Mouse (Mus musculus) ES-E14 (cell line): Measurements from ENCODE around the gene Skap2. TPM values are rescaled to one million over a fixed set of nuclear protein-coding genes. Genes with fewer than 3 reads are reported as not detected.

Experiments
- DNase-seq: peaks from one replicate; pipeline ENCODE4 v3.0.0-alpha.2; 2013; ENCODE audit warnings: low read depth, low spot score
- H3K27ac ChIP-seq: 2 replicates; pipeline ENCODE4 v1.5.1; 2012; ENCODE audit warnings: low read depth, mild to moderate bottlenecking, low read length, moderate library complexity, mixed read lengths; ENCODE audit not compliant: poor library complexity, insufficient read depth, severe bottlenecking
- H3K36me3 ChIP-seq: 2 replicates; pipeline ENCODE4 v1.6.1; 2012; ENCODE audit warnings: mild to moderate bottlenecking, low read length, moderate library complexity, mixed read lengths; ENCODE audit not compliant: control insufficient read depth, poor library complexity, insufficient read depth, severe bottlenecking
- H3K4me1 ChIP-seq, 2 experiments: fragments of 150-350 bp in 1 of 2; sonication (generic) in 1 of 2; 2 replicates each; pipeline ENCODE4 v1.6.1; 2012; ENCODE audit warnings: low read length in 2 of 2, mild to moderate bottlenecking in 1 of 2, mixed read lengths in 1 of 2; ENCODE audit not compliant: control insufficient read depth in 2 of 2, insufficient read depth in 2 of 2, poor library complexity in 1 of 2
- H3K4me3 ChIP-seq, 2 experiments: fragments of 150-350 bp in 1 of 2; sonication (generic) in 1 of 2; 2 replicates each; pipeline ENCODE4 v1.5.1; 2012; ENCODE audit warnings: low read length in 2 of 2, low read depth in 1 of 2, mild to moderate bottlenecking in 1 of 2, mixed read lengths in 1 of 2; ENCODE audit not compliant: insufficient read depth in 1 of 2, poor library complexity in 1 of 2, severe bottlenecking in 1 of 2
- H3K9ac ChIP-seq: 2 replicates; pipeline ENCODE4 v1.6.1; 2012; ENCODE audit warnings: low read depth, mild to moderate bottlenecking, low read length, mixed read lengths; ENCODE audit not compliant: poor library complexity, insufficient read depth, severe bottlenecking
- H3K9me3 ChIP-seq: fragments of 150-350 bp; sonication (generic); 2 replicates; pipeline ENCODE4 v1.6.1; 2012; ENCODE audit warnings: low read depth, mild to moderate bottlenecking, low read length; ENCODE audit not compliant: control insufficient read depth, insufficient read depth
- CHD2 ChIP-seq: IDR thresholded peaks from 2 replicates; pipeline ENCODE4 v1.6.1; 2014; ENCODE audit warnings: mild to moderate bottlenecking, low read depth, low read length, inconsistent platforms
- HCFC1 ChIP-seq: IDR thresholded peaks from 2 replicates; pipeline ENCODE4 v1.6.1; 2012; ENCODE audit warnings: low read length, inconsistent platforms, borderline replicate concordance; ENCODE audit not compliant: insufficient read depth
- MAFK ChIP-seq: IDR thresholded peaks from 2 replicates; pipeline ENCODE4 v1.6.1; 2014; ENCODE audit warnings: mild to moderate bottlenecking, low read depth, low read length, inconsistent platforms; ENCODE audit not compliant: insufficient read depth
- ZC3H11A ChIP-seq: IDR thresholded peaks from 2 replicates; pipeline ENCODE4 v1.6.1; 2012; ENCODE audit warnings: low read depth, mild to moderate bottlenecking, inconsistent platforms, low read length, borderline replicate concordance
- ZNF384 ChIP-seq: IDR thresholded peaks from 2 replicates; pipeline ENCODE4 v1.6.1; 2012; ENCODE audit warnings: low read depth, low read length, inconsistent platforms
- in situ Hi-C, 2 experiments: fragments of 600-800 bp; cut with MboI; formaldehyde crosslinking; loops; one replicate each; pipeline ENCODE4 v1.15.1; 2025; ENCODE audit warnings: low sequenced_read_pairs in 2 of 2, inconsistent platforms in 1 of 2; ENCODE audit not compliant: unreplicated experiment in 2 of 2
- total RNA-seq: library from RNA; depleted of rRNA; stranded (reverse); fragments of 300-350 nt; gene quantifications from 2 replicates; pipeline ENCODE4 v1.2.3, GENCODE M21; 2012

The Skap2 gene
- total RNA-seq, 1 experiment: 25.1 TPM

- Histone ChIP-seq H3K27ac (no peak overlapping the region), H3K9ac (no peak overlapping the region), H3K9me3 (no peaks in the 10 kb centered on the region), H3K4me1 (no peaks in the 10 kb centered on the region), H3K4me3 (no peak overlapping the region), H3K36me3 (no peaks in the 10 kb centered on the region)
- TF ChIP-seq MAFK (no peak), ZNF384 (no peak), CHD2 (no peak), ZC3H11A (no peak), HCFC1 (no peak)
- in situ Hi-C loops: no loop called here
- DNase-seq: no peak
These were observed 188.1 kb downstream of the Skap2 start for GRCm38 (mm10) chr6:51824136-51824830.

- Histone ChIP-seq H3K4me3 (no peak overlapping the region), H3K9me3 (no peaks in the 10 kb centered on the region), H3K36me3 (no peaks in the 10 kb centered on the region), H3K27ac (no peak overlapping the region), H3K9ac (no peak overlapping the region), H3K4me1 (no peaks in the 10 kb centered on the region)
- DNase-seq: no peak
- in situ Hi-C loops: no loop called here
- TF ChIP-seq HCFC1: no peak
- no peak for TF ChIP-seq ZC3H11A
- no peak for TF ChIP-seq ZNF384
- no peak for TF ChIP-seq MAFK
- TF ChIP-seq CHD2: no peak
These were observed 190.3 kb downstream of the Skap2 start for GRCm38 (mm10) chr6:51822049-51822448.

- Histone ChIP-seq H3K4me1 (no peaks in the 10 kb centered on the region), H3K27ac (no peak overlapping the region), H3K9ac (no peak overlapping the region), H3K4me3 (no peak overlapping the region), H3K9me3 (no peaks in the 10 kb centered on the region), H3K36me3 (no peaks in the 10 kb centered on the region)
- no peak for DNase-seq
- in situ Hi-C loops: no loop called here
- no peak for TF ChIP-seq MAFK
- no peak for TF ChIP-seq ZNF384
- TF ChIP-seq HCFC1: no peak
- TF ChIP-seq ZC3H11A: no peak
- no peak for TF ChIP-seq CHD2
These were observed 191.5 kb downstream of the Skap2 start for GRCm38 (mm10) chr6:51820853-51821252.

- H3K4me3 ChIP-seq: no peak overlapping the region
- H3K27ac ChIP-seq: no peak overlapping the region
- in situ Hi-C loops: no loop called here
- H3K9ac ChIP-seq: no peak overlapping the region
- H3K36me3 ChIP-seq: no peaks in the 10 kb centered on the region
- H3K4me1 ChIP-seq: no peaks in the 10 kb centered on the region
- TF ChIP-seq MAFK (no peak), ZNF384 (no peak), HCFC1 (no peak), CHD2 (no peak), ZC3H11A (no peak)
- DNase-seq: no peak
- no peaks in the 10 kb centered on the region for H3K9me3 ChIP-seq
These were observed 195.3 kb downstream of the Skap2 start for GRCm38 (mm10) chr6:51816892-51817621.
